11 mouse cellular contexts compared by ENCODE assay signal in genomic region chr6:80786282-80786681, GRCm38 (mm10).
A peak's percentile ranks its signal among the peaks of the same experiment; 100 is the strongest.
DNase-seq lines count a peak whose midpoint lies in the region; ATAC-seq and TF ChIP-seq lines count a peak whose summit lies in the region.
"Had no signal": no experiment of that assay in that cellular context is flagged by ENCODE, and none has a peak within 500 bp of the region (broad histone marks: within the 10 kb centered on the region; RNA-seq: fewer than 3 reads in every experiment).

No protein-coding gene starts in this region.

- DNase-seq in forebrain, postnatal 0 days = no peak
- no peak for DNase-seq in forebrain, embryonic 10.5 days (ENCODE audit: extremely low spot score, low spot score)
- peak; percentile 58 to 64 for DNase-seq in adrenal gland, postnatal 36 days
- DNase-seq in gastrocnemius, adult 8-10 months (ENCODE audit: low spot score in 2 of 2) = no peak
- DNase-seq in right cerebral cortex, postnatal 10 days (ENCODE audit: low spot score in 2 of 2) = no peak

- 0 out of 2 replicates have a peak, but pooled peaks have one; percentile 9 for TF ChIP-seq CTCF in forebrain, postnatal 0 days (IDR thresholded peaks at IDR 0.05; ENCODE audit: low read depth)

- H3K9ac ChIP-seq in forebrain, postnatal 0 days = no peak overlapping the region
- no peak overlapping the region for H3K9ac ChIP-seq in midbrain, embryonic 12.5 days (replicated peaks)
- no peak overlapping the region for H3K9ac ChIP-seq in midbrain, embryonic 13.5 days (replicated peaks)
- H3K9ac ChIP-seq: limb, embryonic 15.5 days; neural tube, embryonic 12.5 days had no signal

- H3K9me3 ChIP-seq in forebrain, postnatal 0 days (ENCODE audit: low read length) = no peaks in the 10 kb centered on the region
- H3K9me3 ChIP-seq in forebrain, embryonic 10.5 days = no peaks in the 10 kb centered on the region
- no peaks in the 10 kb centered on the region for H3K9me3 ChIP-seq in midbrain, embryonic 12.5 days
- no peaks in the 10 kb centered on the region for H3K9me3 ChIP-seq in midbrain, embryonic 13.5 days
- H3K9me3 ChIP-seq: limb, embryonic 15.5 days; neural tube, embryonic 12.5 days had no signal

- no peak overlapping the region for H3K27ac ChIP-seq in forebrain, postnatal 0 days (ENCODE audit: low read depth, low read length)
- no peak overlapping the region for H3K27ac ChIP-seq in forebrain, embryonic 10.5 days
- no peak overlapping the region for H3K27ac ChIP-seq in midbrain, embryonic 12.5 days (replicated peaks)
- no peak overlapping the region for H3K27ac ChIP-seq in midbrain, embryonic 13.5 days
- H3K27ac ChIP-seq: limb, embryonic 15.5 days; neural tube, embryonic 12.5 days had no signal

- no peaks in the 10 kb centered on the region for H3K27me3 ChIP-seq in forebrain, postnatal 0 days (ENCODE audit: insufficient read depth, low read length)
- H3K27me3 ChIP-seq in forebrain, embryonic 10.5 days (ENCODE audit: poor library complexity, severe bottlenecking) = no peaks in the 10 kb centered on the region
- no peaks in the 10 kb centered on the region for H3K27me3 ChIP-seq in midbrain, embryonic 12.5 days
- H3K27me3 ChIP-seq in midbrain, embryonic 13.5 days = no peaks in the 10 kb centered on the region
- H3K27me3 ChIP-seq: limb, embryonic 15.5 days; neural tube, embryonic 12.5 days had no signal

- ATAC-seq in forebrain, postnatal 0 days = no peak
- ATAC-seq in midbrain, embryonic 12.5 days (ENCODE audit: low FRiP score, low read depth) = peak; percentile 75; the same call in 1 of the 2 replicates
- no peak for ATAC-seq in midbrain, embryonic 13.5 days
- peak; percentile 76 for ATAC-seq in megakaryocyte progenitor cell, adult 5-6 weeks (replicated peaks; ENCODE audit: poor library complexity)
- ATAC-seq: inflammation-experienced regulatory T-cells, adult 6 months had no signal

- no peak overlapping the region for H3K4me3 ChIP-seq in forebrain, postnatal 0 days (ENCODE audit: low read depth, low read length)
- H3K4me3 ChIP-seq in forebrain, embryonic 10.5 days = no peak overlapping the region
- H3K4me3 ChIP-seq in midbrain, embryonic 12.5 days = no peak overlapping the region
- H3K4me3 ChIP-seq in midbrain, embryonic 13.5 days (replicated peaks) = no peak overlapping the region
- H3K4me3 ChIP-seq: limb, embryonic 15.5 days; neural tube, embryonic 12.5 days had no signal

- H3K4me2 ChIP-seq in forebrain, postnatal 0 days (ENCODE audit: low read depth) = no peak overlapping the region
- no peak overlapping the region for H3K4me2 ChIP-seq in midbrain, embryonic 12.5 days (replicated peaks)
- H3K4me2 ChIP-seq in midbrain, embryonic 13.5 days (replicated peaks) = no peak overlapping the region
- H3K4me2 ChIP-seq: limb, embryonic 15.5 days; neural tube, embryonic 12.5 days had no signal

- no peaks in the 10 kb centered on the region for H3K4me1 ChIP-seq in forebrain, postnatal 0 days (ENCODE audit: insufficient read depth)
- H3K4me1 ChIP-seq in forebrain, embryonic 10.5 days = no peaks in the 10 kb centered on the region
- no peaks in the 10 kb centered on the region for H3K4me1 ChIP-seq in midbrain, embryonic 12.5 days
- H3K4me1 ChIP-seq in midbrain, embryonic 13.5 days (replicated peaks) = no peaks in the 10 kb centered on the region
- H3K4me1 ChIP-seq: limb, embryonic 15.5 days; neural tube, embryonic 12.5 days had no signal

- H3K36me3 ChIP-seq in forebrain, postnatal 0 days (ENCODE audit: insufficient read depth) = no peaks in the 10 kb centered on the region
- H3K36me3 ChIP-seq in forebrain, embryonic 10.5 days (replicated peaks) = no peaks in the 10 kb centered on the region
- no peaks in the 10 kb centered on the region for H3K36me3 ChIP-seq in midbrain, embryonic 12.5 days
- H3K36me3 ChIP-seq in midbrain, embryonic 13.5 days = no peaks in the 10 kb centered on the region
- H3K36me3 ChIP-seq: limb, embryonic 15.5 days; neural tube, embryonic 12.5 days had no signal

Comparison
In these comparisons a context has a peak if more than half of its experiments do, and no peak if none do; other contexts are left out.
1. ATAC-seq: peak in midbrain, embryonic 12.5 days (single experiment) and megakaryocyte progenitor cell, adult 5-6 weeks (single experiment); none in forebrain, postnatal 0 days (single experiment) and midbrain, embryonic 13.5 days (single experiment).
2. DNase-seq: peak in adrenal gland, postnatal 36 days (2 of 2); none in forebrain, postnatal 0 days (single experiment), forebrain, embryonic 10.5 days (single experiment), gastrocnemius, adult 8-10 months (0 of 2) and right cerebral cortex, postnatal 10 days (0 of 2).